Mouse (Mus musculus) B cell, adult 67 days (primary cell): ENCODE data around the gene Harbi1. TPM values are rescaled to one million over a fixed set of nuclear protein-coding genes. Genes with fewer than 3 reads are reported as not detected.

Source experiments
- total RNA-seq, 2 experiments: library from RNA; stranded (reverse); gene quantifications; 4 replicates each; pipeline ENCODE4 v1.2.4; 2023

Harbi1 gene
- 10 to 100 TPM; 12.4 to 13.3 TPM for total RNA-seq

DNA sequence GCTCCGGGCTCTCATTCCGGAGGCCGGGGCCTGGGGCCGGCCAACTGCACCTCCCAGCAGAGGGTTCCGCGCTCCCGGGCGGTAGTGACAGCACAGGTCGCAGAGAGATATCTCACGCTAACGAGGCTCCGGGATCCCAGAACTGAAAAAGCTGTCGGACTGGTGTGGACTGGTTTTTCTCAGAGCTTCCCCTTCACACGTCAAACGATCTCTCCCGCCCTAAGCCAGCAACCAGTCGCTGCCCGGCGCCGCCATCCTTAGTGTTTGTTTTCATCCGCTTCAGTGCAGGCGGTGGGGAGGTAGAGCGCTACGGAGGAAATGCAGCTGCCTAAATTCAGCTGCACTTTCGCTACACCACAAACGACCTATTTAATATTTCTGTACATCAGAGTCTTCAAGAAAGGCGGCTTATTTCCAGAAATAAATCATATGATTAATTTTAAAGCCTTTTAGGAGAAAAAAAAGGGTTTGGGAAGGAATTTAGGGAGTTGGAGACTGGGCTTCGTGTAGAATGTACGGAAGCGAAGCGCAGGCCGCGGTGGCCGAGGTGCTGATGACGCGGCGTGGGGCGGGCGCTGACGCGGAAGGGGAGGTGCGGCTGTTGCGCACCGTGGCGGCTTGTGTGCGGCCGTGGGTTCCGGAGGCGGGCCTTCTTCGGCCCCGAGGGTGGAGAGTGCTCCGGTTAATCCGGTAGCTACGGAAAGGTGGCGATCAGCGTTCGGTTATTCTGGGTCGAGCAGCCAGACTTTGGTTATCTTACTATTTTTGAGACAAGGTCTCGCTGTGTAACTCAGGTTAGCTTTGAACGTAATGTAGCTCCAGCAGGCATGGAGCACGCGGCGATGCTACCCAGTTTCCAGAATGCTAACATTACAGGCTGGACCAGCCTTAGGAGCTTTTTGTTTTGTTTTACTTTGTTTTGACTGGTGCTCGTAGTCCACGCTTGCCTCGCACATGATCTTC lies at the start of gene Harbi1, which contains the start of gene Atg13:
Gene Harbi1 (plus strand): TSS at position 581 of the 963 bp plus-strand sequence.
Gene Atg13 (minus strand): TSS at position 305 of the 963 bp plus-strand sequence.

DNA sequence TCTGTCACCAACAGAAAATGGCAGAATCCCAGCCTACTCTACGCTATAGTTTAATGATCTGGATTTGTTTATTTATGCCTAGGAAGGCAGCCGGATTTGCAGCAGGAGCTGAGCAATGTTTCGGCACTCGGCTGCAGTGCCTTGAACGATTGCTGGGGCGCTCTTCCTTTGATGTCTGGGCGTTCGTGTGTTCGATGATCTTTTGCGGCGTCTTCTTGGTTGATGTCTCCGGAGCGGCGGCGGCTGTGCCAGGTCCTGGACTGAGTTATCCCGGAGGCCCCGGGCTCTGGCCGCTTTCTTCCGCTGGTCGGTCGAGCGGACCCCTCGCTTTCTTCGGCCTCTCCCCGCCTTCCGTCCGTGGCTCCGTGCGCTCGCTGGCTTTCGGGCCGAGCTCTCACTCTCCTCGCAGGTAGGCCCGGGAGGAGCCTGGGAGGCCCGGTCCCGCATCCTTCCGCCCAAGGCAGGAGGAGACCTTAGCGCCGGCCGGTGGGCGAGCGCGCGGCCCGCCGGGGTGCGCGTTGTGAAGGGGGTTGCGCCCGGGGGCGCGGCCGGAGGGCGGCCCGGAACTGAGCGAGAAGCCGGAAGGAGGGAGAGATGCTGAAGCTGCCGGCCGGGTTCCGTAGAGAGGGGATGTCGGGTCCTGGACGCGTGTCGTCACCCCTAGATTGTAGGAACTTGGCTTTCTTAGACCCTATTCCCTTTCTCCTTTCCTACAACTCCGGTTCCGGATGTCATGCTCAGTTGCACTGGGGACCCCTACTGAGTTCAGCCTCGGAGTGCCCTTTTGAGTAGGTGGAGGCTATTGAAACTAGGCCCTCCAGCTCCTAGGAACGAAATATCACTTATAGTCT lies 19.5 kb downstream of the Harbi1 start, which contains the start of gene Ambra1:
Gene Ambra1 (plus strand): TSS at position 164 of the 851 bp plus-strand sequence.

Other genes with a start within 250 kb of the Harbi1 start
- 10 to 100 TPM; 40.7 to 42.0 TPM for gene Ckap5, start 184.1 kb upstream of the Harbi1 start, total RNA-seq
- gene F2, start 74.4 kb upstream of the Harbi1 start, total RNA-seq, result not detected
- 10 to 100 TPM; 28.3 to 38.2 TPM for gene Zfp408, start 61.1 kb upstream of the Harbi1 start, total RNA-seq
- gene Arhgap1, start 61.0 kb upstream of the Harbi1 start, total RNA-seq, result 10 to 100 TPM; 65.2 to 65.7 TPM
- gene Atg13, start 276 bp upstream of the Harbi1 start, total RNA-seq, result 10 to 100 TPM; 40.6 to 42.4 TPM
- gene Ambra1, start 19.3 kb downstream of the Harbi1 start, total RNA-seq, result 10 to 100 TPM; 64.2 to 67.7 TPM
- 1 to 10 TPM in 1 of 2 experiments, not detected in 1; 1.4 TPM for gene Chrm4, start 216.4 kb downstream of the Harbi1 start, total RNA-seq
- gene Mdk, start 221.4 kb downstream of the Harbi1 start, total RNA-seq, result 1 to 10 TPM; 1.6 to 5.0 TPM
- gene Gm9821, start 234.9 kb downstream of the Harbi1 start, total RNA-seq, result not detected